Mouse (Mus musculus) liver, embryonic 12.5 days (tissue): ENCODE measurements around the gene Ttc32. TPM values are rescaled to one million over a fixed set of nuclear protein-coding genes. Genes with fewer than 3 reads are reported as not detected.

ENCODE experiments used
- ATAC-seq: fragments of 200-750 bp; cut with Nextera tagmentation; 2 replicates; pipeline ENCODE4 v1.8.0; 2017; ENCODE audit warnings: moderate number of reproducible peaks, mild to moderate bottlenecking, moderate library complexity
- H3K27ac ChIP-seq: fragments of 300-500 bp; sonication (generic); 2 replicates; pipeline ENCODE4 v1.5.1; 2016; ENCODE audit warnings: mild to moderate bottlenecking
- H3K27me3 ChIP-seq: fragments of 300-500 bp; sonication (generic); replicated peaks from 2 replicates; pipeline ENCODE4 v1.6.1; 2016; ENCODE audit warnings: mild to moderate bottlenecking, moderate library complexity
- H3K36me3 ChIP-seq: fragments of 300-500 bp; sonication (generic); 2 replicates; pipeline ENCODE4 v1.6.1; 2016; ENCODE audit warnings: mild to moderate bottlenecking, moderate library complexity
- H3K4me1 ChIP-seq: fragments of 300-500 bp; sonication (generic); 2 replicates; pipeline ENCODE4 v1.6.1; 2016
- H3K4me2 ChIP-seq: fragments of 300-500 bp; sonication (generic); 2 replicates; pipeline ENCODE4 v1.6.1; 2016; ENCODE audit warnings: mild to moderate bottlenecking, moderate library complexity
- H3K4me3 ChIP-seq: fragments of 300-500 bp; sonication (generic); 2 replicates; pipeline ENCODE4 v1.5.1; 2016; ENCODE audit warnings: mild to moderate bottlenecking, moderate library complexity
- H3K9ac ChIP-seq: fragments of 300-500 bp; sonication (generic); 2 replicates; pipeline ENCODE4 v1.6.1; 2016; ENCODE audit warnings: mild to moderate bottlenecking, moderate library complexity
- H3K9me3 ChIP-seq: fragments of 300-500 bp; sonication (generic); replicated peaks from 2 replicates; pipeline ENCODE4 v1.6.1; 2016; ENCODE audit warnings: mild to moderate bottlenecking, moderate library complexity
- WGBS: fragments of 180-500 bp; shearing (Covaris S2); methylation state at CpG from one replicate; pipeline ENCODE4 v1.1.7; 2016; ENCODE audit not compliant: insufficient replicate concordance; 5-methylcytosine and 5-hydroxymethylcytosine counted together
- polyA plus RNA-seq: library from polyadenylated mRNA; unstranded; fragments of >200 nt; fragmentation: Nextera tagmentation; extraction: Ambion mirVana; gene quantifications from 2 replicates; pipeline ENCODE4 v1.2.1, GENCODE M21; 2016

Gene Ttc32
- 17.7 and 18.3 TPM in 2 replicates for polyA plus RNA-seq

DNA sequence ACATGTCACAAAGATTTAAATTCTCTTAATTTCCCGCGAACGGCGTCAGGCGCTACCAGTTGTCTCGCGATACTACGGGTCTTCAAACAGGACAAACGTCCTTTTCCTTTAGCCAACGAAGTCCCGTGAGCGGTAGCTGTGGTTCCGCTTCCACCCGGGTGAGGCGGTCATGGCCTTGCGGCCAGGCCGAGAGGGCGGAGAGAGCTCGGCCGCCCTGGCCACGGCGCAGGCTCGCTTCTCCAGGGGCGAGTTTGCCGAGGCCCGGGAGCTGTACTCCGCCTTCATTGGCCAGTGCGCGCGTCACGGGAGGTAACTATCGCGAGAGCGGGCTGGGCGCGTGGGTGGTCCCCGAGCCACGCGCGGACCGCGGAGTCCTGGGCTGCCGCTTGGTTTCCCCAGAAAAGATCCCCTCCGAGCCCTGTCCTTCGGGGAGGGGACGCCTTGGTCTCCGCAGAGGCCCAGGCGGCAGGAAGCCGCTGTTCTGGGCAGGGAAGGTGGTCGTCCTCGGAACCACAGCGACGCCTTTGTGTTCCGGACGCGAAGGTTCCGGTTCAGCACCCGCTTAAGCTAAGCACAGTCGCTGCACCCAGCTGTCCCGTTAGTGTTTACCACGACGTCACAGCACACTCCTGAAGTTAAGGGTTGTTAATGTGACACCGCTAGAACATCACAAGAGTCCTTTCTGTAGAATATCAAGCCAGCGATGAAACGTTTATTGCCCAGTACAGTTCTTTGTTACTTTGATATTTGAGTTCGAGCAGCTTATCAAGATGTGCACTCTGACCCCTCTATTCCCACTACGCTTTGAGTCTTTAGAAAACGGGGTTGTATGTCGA, at the start of gene Ttc32:
Gene Ttc32, plus strand, starts transcription at position 110 of the 836 bp plus-strand sequence.
- Histone ChIP-seq H3K4me2 (peak within 1 kb of the TSS; percentile 83), H3K9me3 (no peaks in the 10 kb centered on the region), H3K4me1 (peaks cover 6% of the 10 kb centered on the region; the same call in 1 of the 2 replicates), H3K27me3 (no peaks in the 10 kb centered on the region), H3K27ac (peak within 1 kb of the TSS; percentile 92), H3K36me3 (no peaks in the 10 kb centered on the region), H3K9ac (peak within 1 kb of the TSS; percentile 78), H3K4me3 (peak within 1 kb of the TSS; percentile 68)
- under 1% methylated on average over 69 of the region's 69 CpGs for WGBS
- ATAC-seq = peak; percentile 88

DNA sequence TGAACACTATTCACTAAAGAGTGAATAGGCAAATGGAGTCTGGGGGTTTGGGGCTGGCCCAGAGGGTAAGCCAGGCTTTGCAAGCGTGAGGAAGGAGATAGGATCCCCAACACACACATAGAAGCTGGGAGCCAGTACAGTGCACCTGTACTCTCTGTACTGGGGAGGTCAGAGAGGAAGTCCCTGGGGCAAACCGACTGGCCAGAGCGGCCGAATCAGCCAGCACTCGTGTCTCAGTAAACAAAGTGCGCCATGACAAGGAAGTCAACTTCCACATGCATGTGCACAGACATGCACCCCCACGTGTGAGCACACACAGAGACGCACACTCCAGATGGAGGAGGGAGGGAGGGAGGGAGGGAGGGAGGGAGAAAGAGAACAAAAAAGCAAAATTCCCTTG, 36.6 kb upstream of the Ttc32 start:
- WGBS = 70% methylated on average over 6 of the region's 8 CpGs
- H3K27me3 ChIP-seq = no peaks in the 10 kb centered on the region
- no peak overlapping the region for H3K4me3 ChIP-seq
- no peak overlapping the region for H3K9ac ChIP-seq
- H3K4me1 ChIP-seq = no peaks in the 10 kb centered on the region
- no peak overlapping the region for H3K4me2 ChIP-seq
- H3K36me3 ChIP-seq = no peaks in the 10 kb centered on the region
- ATAC-seq = no peak
- H3K27ac ChIP-seq = no peak overlapping the region
- no peaks in the 10 kb centered on the region for H3K9me3 ChIP-seq

GRCm38 (mm10) chr12:8998318-8998717, 31.5 kb upstream of the Ttc32 start:
- no peak overlapping the region for H3K4me3 ChIP-seq
- H3K4me2 ChIP-seq = no peak overlapping the region
- H3K9me3 ChIP-seq = no peaks in the 10 kb centered on the region
- no peaks in the 10 kb centered on the region for H3K36me3 ChIP-seq
- no peaks in the 10 kb centered on the region for H3K4me1 ChIP-seq
- no peak overlapping the region for H3K27ac ChIP-seq
- WGBS = 54% methylated on average over 4 of the region's 4 CpGs
- no peak overlapping the region for H3K9ac ChIP-seq
- no peak for ATAC-seq
- H3K27me3 ChIP-seq = no peaks in the 10 kb centered on the region

GRCm38 (mm10) chr12:9002038-9002648, 27.7 kb upstream of the Ttc32 start:
- Histone ChIP-seq H3K4me2 (no peak overlapping the region), H3K27ac (no peak overlapping the region), H3K27me3 (no peaks in the 10 kb centered on the region), H3K4me1 (no peaks in the 10 kb centered on the region), H3K9ac (no peak overlapping the region), H3K36me3 (no peaks in the 10 kb centered on the region), H3K9me3 (no peaks in the 10 kb centered on the region), H3K4me3 (no peak overlapping the region)
- WGBS = 18% methylated on average over 5 of the region's 5 CpGs
- no peak for ATAC-seq

- H3K9ac ChIP-seq = no peak overlapping the region
- H3K4me2 ChIP-seq = no peak overlapping the region
- H3K4me3 ChIP-seq = no peak overlapping the region
- 32% methylated on average over 4 of the region's 4 CpGs for WGBS
- no peak overlapping the region for H3K27ac ChIP-seq
- H3K27me3 ChIP-seq = no peaks in the 10 kb centered on the region
- H3K9me3 ChIP-seq = no peaks in the 10 kb centered on the region
- no peaks in the 10 kb centered on the region for H3K4me1 ChIP-seq
- no peak for ATAC-seq
- H3K36me3 ChIP-seq = no peaks in the 10 kb centered on the region
Observed at GRCm38 (mm10) chr12:9007146-9007545, 22.7 kb upstream of the Ttc32 start.

GRCm38 (mm10) chr12:9007811-9008210, 22.0 kb upstream of the Ttc32 start:
- Histone ChIP-seq H3K36me3 (no peaks in the 10 kb centered on the region), H3K27me3 (no peaks in the 10 kb centered on the region), H3K4me3 (no peak overlapping the region), H3K9me3 (no peaks in the 10 kb centered on the region), H3K4me2 (no peak overlapping the region), H3K27ac (no peak overlapping the region), H3K4me1 (no peaks in the 10 kb centered on the region), H3K9ac (no peak overlapping the region)
- no peak for ATAC-seq
- WGBS = 73% methylated on average over 6 of the region's 6 CpGs

DNA sequence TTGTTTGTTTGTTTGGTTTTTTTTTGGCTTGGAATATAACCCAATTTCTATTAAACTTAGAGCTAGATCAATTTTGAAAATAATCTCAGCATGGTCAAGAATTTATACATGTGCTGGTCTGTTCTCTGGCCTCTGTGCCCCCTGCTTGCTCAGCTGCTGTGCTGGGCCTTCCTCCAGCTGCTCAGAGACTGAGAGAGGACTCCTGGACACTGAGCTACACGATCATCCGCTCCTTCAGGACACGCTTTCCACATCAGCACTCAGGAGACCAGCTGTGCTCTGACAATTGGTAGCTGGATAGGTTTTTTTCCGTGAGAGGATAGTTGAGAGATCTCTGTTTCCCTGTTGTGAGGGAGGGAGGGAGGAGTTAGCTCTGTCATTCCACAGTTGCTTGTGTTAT, 19.5 kb upstream of the Ttc32 start:
- Histone ChIP-seq H3K4me1 (no peaks in the 10 kb centered on the region), H3K36me3 (no peaks in the 10 kb centered on the region), H3K27me3 (no peaks in the 10 kb centered on the region), H3K9me3 (no peaks in the 10 kb centered on the region), H3K4me3 (no peak overlapping the region), H3K9ac (no peak overlapping the region), H3K27ac (no peak overlapping the region), H3K4me2 (no peak overlapping the region)
- 62% methylated on average over 4 of the region's 4 CpGs for WGBS
- no peak for ATAC-seq

GRCm38 (mm10) chr12:9016376-9016775, 13.4 kb upstream of the Ttc32 start:
- no peak overlapping the region for H3K4me2 ChIP-seq

DNA sequence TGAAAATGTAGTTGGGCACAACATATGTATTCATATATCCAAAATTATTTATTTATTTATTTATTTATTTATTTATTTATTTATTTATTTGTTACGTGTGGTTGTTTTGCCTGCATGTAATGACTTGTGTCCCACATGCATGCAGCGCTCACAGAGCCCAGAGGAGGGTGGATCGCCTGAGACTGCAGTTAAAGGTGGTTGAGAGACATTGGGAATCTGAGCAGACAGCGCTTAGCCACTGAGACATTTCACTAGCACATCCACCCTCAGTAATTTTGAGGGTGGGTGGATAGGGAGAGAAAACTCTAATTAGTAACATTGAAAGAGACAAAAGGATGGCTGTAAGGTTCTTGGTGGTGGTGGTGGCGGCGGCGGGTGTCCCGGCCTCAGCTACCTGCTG, 9.4 kb upstream of the Ttc32 start:
- Histone ChIP-seq H3K9ac (no peak overlapping the region), H3K4me3 (no peak overlapping the region), H3K27me3 (no peaks in the 10 kb centered on the region; the same call in 1 of the 2 replicates), H3K36me3 (no peaks in the 10 kb centered on the region), H3K9me3 (no peaks in the 10 kb centered on the region), H3K4me1 (no peaks in the 10 kb centered on the region), H3K27ac (no peak overlapping the region), H3K4me2 (no peak overlapping the region)
- 74% methylated on average over 8 of the region's 8 CpGs for WGBS
- no peak for ATAC-seq

More at GRCm38 (mm10) chr12:9016376-9016775, 13.4 kb upstream of the Ttc32 start:
- H3K9me3 ChIP-seq = no peaks in the 10 kb centered on the region
- H3K36me3 ChIP-seq = no peaks in the 10 kb centered on the region
- no peaks in the 10 kb centered on the region for H3K27me3 ChIP-seq
- no peak overlapping the region for H3K27ac ChIP-seq
- 77% methylated on average over 9 of the region's 9 CpGs for WGBS
- H3K4me3 ChIP-seq = no peak overlapping the region
- no peaks in the 10 kb centered on the region for H3K4me1 ChIP-seq
- no peak for ATAC-seq
- no peak overlapping the region for H3K9ac ChIP-seq

DNA sequence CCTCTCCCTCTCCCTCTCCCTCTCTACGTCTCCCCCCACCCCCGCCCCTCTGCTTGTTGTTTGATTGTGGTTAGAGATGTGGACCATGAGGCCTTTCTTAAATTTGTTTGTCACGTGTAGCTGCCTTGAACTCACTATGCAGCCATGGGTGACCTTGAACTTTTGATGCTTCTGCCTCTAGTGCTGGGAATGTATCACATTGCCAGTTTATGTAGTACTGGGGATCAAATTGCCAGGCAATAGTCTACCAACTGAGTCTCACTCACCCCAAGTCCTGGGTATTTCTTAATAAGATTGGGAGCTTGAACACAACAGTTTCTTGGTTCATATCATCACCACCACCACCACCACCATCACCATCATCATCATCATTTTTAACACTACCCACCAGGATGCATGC, 8.8 kb upstream of the Ttc32 start:
- H3K27me3 ChIP-seq = no peaks in the 10 kb centered on the region; the same call in 1 of the 2 replicates
- no peaks in the 10 kb centered on the region for H3K4me1 ChIP-seq
- no peak overlapping the region for H3K4me3 ChIP-seq
- no peaks in the 10 kb centered on the region for H3K36me3 ChIP-seq
- H3K9ac ChIP-seq = no peak overlapping the region
- WGBS = 45% methylated on average over 3 of the region's 3 CpGs
- H3K27ac ChIP-seq = no peak overlapping the region
- no peak for ATAC-seq
- no peaks in the 10 kb centered on the region for H3K9me3 ChIP-seq
- no peak overlapping the region for H3K4me2 ChIP-seq

- ATAC-seq = no peak
- WGBS = 56% methylated on average over 4 of the region's 4 CpGs
- no peak overlapping the region for H3K9ac ChIP-seq
- H3K9me3 ChIP-seq = no peaks in the 10 kb centered on the region
- no peaks in the 10 kb centered on the region; the same call in 1 of the 2 replicates for H3K27me3 ChIP-seq
- no peaks in the 10 kb centered on the region for H3K4me1 ChIP-seq
- H3K36me3 ChIP-seq = no peaks in the 10 kb centered on the region
- no peak overlapping the region for H3K4me3 ChIP-seq
- no peak overlapping the region for H3K4me2 ChIP-seq
- H3K27ac ChIP-seq = no peak overlapping the region
Observed at GRCm38 (mm10) chr12:9023031-9023430, 6.8 kb upstream of the Ttc32 start.

DNA sequence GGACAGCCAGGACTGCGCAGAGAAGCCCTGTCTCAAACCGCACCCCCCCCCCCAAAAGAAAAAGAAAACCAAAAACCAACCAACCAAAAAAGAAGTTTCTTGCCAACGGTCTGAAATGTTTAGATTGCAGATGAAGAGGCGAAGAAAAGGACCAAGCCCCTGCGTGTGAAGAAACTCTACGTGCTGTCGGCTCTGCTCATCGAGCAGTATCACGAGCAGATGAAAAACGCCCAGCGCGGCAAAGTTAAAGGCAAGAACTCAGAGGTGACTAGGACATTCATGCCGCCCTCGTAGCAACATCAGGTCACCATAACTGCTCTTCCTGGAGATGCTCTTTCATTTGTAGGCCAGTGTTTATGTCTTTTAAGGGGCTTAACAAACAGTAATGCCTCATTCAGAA, 5.7 kb upstream of the Ttc32 start:
- Histone ChIP-seq H3K4me1 (no peaks in the 10 kb centered on the region), H3K9ac (no peak overlapping the region), H3K27me3 (no peaks in the 10 kb centered on the region; the same call in 1 of the 2 replicates), H3K36me3 (no peaks in the 10 kb centered on the region), H3K27ac (no peak overlapping the region), H3K4me3 (no peak overlapping the region), H3K4me2 (no peak overlapping the region), H3K9me3 (no peaks in the 10 kb centered on the region)
- ATAC-seq = no peak
- WGBS = 81% methylated on average over 14 of the region's 14 CpGs
